Mouse (Mus musculus) kidney, adult 2 months (tissue): ENCODE measurements around the gene Bcat2.

Experiments
- CTCF ChIP-seq: fragments of 200-500 bp; conservative IDR thresholded peaks from 2 replicates; pipeline ENCODE4 v1.5.1; 2011; ENCODE audit warnings: low read depth, mild to moderate bottlenecking, control low read depth, low read length, moderate library complexity, mixed read lengths; ENCODE audit not compliant: insufficient read depth, insufficient read length
- POLR2A ChIP-seq: fragments of 200-500 bp; IDR thresholded peaks from one replicate; pipeline ENCODE4 v1.6.1; 2011; ENCODE audit warnings: low read depth, low read length, control low read depth

DNA sequence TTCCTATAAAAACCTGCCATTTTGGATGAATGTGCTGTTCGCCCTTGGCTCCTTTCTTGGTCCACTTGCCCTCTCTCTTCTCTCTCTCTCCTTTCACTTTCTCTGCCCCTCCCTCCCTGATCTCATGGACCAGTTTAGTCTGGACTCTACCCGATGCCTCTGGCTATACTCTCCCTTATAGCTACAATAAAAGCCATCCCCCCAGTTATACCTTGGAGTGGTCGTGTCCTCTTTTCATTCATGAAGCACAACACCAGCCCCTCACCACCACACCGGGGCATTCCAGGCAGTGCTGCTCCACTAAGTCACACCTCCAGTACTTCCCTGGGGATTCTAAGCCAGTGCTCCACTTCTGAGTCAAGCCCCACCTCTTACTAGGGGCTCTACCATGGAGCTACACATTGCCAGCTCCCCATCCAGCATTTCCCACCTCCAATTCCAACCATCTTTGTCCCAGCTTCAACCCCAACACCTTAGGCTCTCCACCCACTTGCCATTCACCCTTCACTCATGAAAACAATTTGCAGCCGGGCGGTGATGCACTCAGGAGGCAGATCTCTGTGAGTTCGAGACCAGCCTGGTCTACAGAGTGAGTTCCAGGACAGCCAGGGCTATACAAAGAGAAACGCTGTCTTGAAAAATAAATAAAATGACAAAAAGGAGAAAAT is 2.7 kb upstream of the Bcat2 start:
- TF ChIP-seq CTCF (no peak), POLR2A (peak; percentile 30)
